Mouse (Mus musculus): ENCODE measurements around the gene Phf21a. TPM values are rescaled to one million over a fixed set of nuclear protein-coding genes. Genes with fewer than 3 reads are reported as not detected.

Gene Phf21a
- 20.6 and 23.8 TPM in 2 replicates for polyA plus RNA-seq (2015; fragmentation: Nextera tagmentation; extraction: Ambion mirVana)

GRCm38 (mm10) chr2:92092817-92093216 is at the start of gene Phf21a:
Gene Phf21a (plus strand): TSS chr2:92093117.
- 60% methylated on average over 2 of the region's 2 CpGs for whole genome bisulfite sequencing
- Histone ChIP-seq H3K9ac (no peak within 1 kb of the TSS), H3K27ac (replicated peaks) (no peak within 1 kb of the TSS), H3K4me2 (no peak within 1 kb of the TSS), H3K36me3 (no peaks in the 10 kb centered on the region), H3K9me3 (no peaks in the 10 kb centered on the region), H3K4me3 (no peak within 1 kb of the TSS), H3K27me3 (replicated peaks) (no peaks in the 10 kb centered on the region), H3K4me1 (no peaks in the 10 kb centered on the region)
- no peak for ATAC-seq (ENCODE audit: extremely low read depth, insufficient number of reproducible peaks, low FRiP score, low TSS enrichment)

GRCm38 (mm10) chr2:92043285-92043684 is 49.6 kb upstream of the Phf21a start:
- no peak for ATAC-seq (ENCODE audit: extremely low read depth, insufficient number of reproducible peaks, low FRiP score, low TSS enrichment)
- WGBS = 82% methylated on average over 12 of the region's 12 CpGs

GRCm38 (mm10) chr2:92047601-92048000 is 45.3 kb upstream of the Phf21a start:
- H3K27me3 ChIP-seq (replicated peaks) = peaks cover 16% of the 10 kb centered on the region; the same call in 1 of the 2 replicates
- no peak for ATAC-seq (ENCODE audit: extremely low read depth, insufficient number of reproducible peaks, low FRiP score, low TSS enrichment)
- H3K4me1 ChIP-seq = peaks cover 20% of the 10 kb centered on the region
- H3K9ac ChIP-seq = no peak overlapping the region
- H3K9me3 ChIP-seq = no peaks in the 10 kb centered on the region
- no peak overlapping the region for H3K27ac ChIP-seq (replicated peaks)
- H3K36me3 ChIP-seq = no peaks in the 10 kb centered on the region
- no peak overlapping the region for H3K4me3 ChIP-seq
- WGBS = 34% methylated on average over 4 of the region's 4 CpGs
- no peak overlapping the region for H3K4me2 ChIP-seq

More at GRCm38 (mm10) chr2:92043285-92043684, 49.6 kb upstream of the Phf21a start:
- peaks cover 8% of the 10 kb centered on the region; the same call in 1 of the 2 replicates for H3K27me3 ChIP-seq (replicated peaks)
- no peaks in the 10 kb centered on the region for H3K36me3 ChIP-seq
- H3K9me3 ChIP-seq = no peaks in the 10 kb centered on the region
- H3K27ac ChIP-seq (replicated peaks) = no peak overlapping the region
- H3K4me3 ChIP-seq = no peak overlapping the region
- H3K4me1 ChIP-seq = peaks cover 23% of the 10 kb centered on the region
- H3K4me2 ChIP-seq = no peak overlapping the region
- no peak overlapping the region for H3K9ac ChIP-seq

GRCm38 (mm10) chr2:92048034-92048690 is 44.8 kb upstream of the Phf21a start:
- H3K9ac ChIP-seq = peak overlapping the region; percentile 50; the same call in 1 of the 2 replicates
- H3K36me3 ChIP-seq = no peaks in the 10 kb centered on the region
- peaks cover 19% of the 10 kb centered on the region; the same call in 1 of the 2 replicates for H3K27me3 ChIP-seq (replicated peaks)
- no peak overlapping the region for H3K4me2 ChIP-seq
- H3K27ac ChIP-seq (replicated peaks) = no peak overlapping the region
- ATAC-seq (ENCODE audit: extremely low read depth, insufficient number of reproducible peaks, low FRiP score, low TSS enrichment) = no peak
- WGBS = 56% methylated on average over 9 of the region's 9 CpGs
- peaks cover 20% of the 10 kb centered on the region for H3K4me1 ChIP-seq
- H3K9me3 ChIP-seq = no peaks in the 10 kb centered on the region
- H3K4me3 ChIP-seq = no peak overlapping the region

GRCm38 (mm10) chr2:92052188-92052587 is 40.7 kb upstream of the Phf21a start:
- H3K9ac ChIP-seq = no peak overlapping the region
- no peak for ATAC-seq (ENCODE audit: extremely low read depth, insufficient number of reproducible peaks, low FRiP score, low TSS enrichment)
- H3K4me1 ChIP-seq = peaks cover 35% of the 10 kb centered on the region
- H3K4me2 ChIP-seq = no peak overlapping the region
- H3K4me3 ChIP-seq = no peak overlapping the region
- H3K9me3 ChIP-seq = no peaks in the 10 kb centered on the region
- no peak overlapping the region for H3K27ac ChIP-seq (replicated peaks)
- 70% methylated on average over 8 of the region's 8 CpGs for WGBS
- peaks cover 37% of the 10 kb centered on the region for H3K27me3 ChIP-seq (replicated peaks)
- no peaks in the 10 kb centered on the region for H3K36me3 ChIP-seq

- WGBS = 32% methylated on average over 2 of the region's 2 CpGs
- no peak overlapping the region for H3K4me2 ChIP-seq
- no peaks in the 10 kb centered on the region for H3K36me3 ChIP-seq
- H3K4me1 ChIP-seq = peaks cover 31% of the 10 kb centered on the region
- H3K9ac ChIP-seq = no peak overlapping the region
- no peak for ATAC-seq (ENCODE audit: extremely low read depth, insufficient number of reproducible peaks, low FRiP score, low TSS enrichment)
- no peaks in the 10 kb centered on the region for H3K9me3 ChIP-seq
- peaks cover 40% of the 10 kb centered on the region for H3K27me3 ChIP-seq (replicated peaks)
- H3K4me3 ChIP-seq = no peak overlapping the region
- no peak overlapping the region for H3K27ac ChIP-seq (replicated peaks)
Observed at GRCm38 (mm10) chr2:92052754-92053153, 40.2 kb upstream of the Phf21a start.

GRCm38 (mm10) chr2:92055101-92055813 is 37.7 kb upstream of the Phf21a start:
- Histone ChIP-seq H3K27ac (replicated peaks) (peak overlapping the region; percentile 84), H3K9me3 (no peaks in the 10 kb centered on the region), H3K9ac (peak overlapping the region; percentile 81), H3K4me3 (peak overlapping the region; percentile 54), H3K4me2 (peak overlapping the region; percentile 89), H3K27me3 (replicated peaks) (peaks cover 54% of the 10 kb centered on the region), H3K4me1 (peaks cover 37% of the 10 kb centered on the region), H3K36me3 (no peaks in the 10 kb centered on the region)
- 4% methylated on average over 38 of the region's 38 CpGs for WGBS
- peak; percentile 70 for ATAC-seq (ENCODE audit: extremely low read depth, insufficient number of reproducible peaks, low FRiP score, low TSS enrichment)

GRCm38 (mm10) chr2:92055831-92056236 is 37.1 kb upstream of the Phf21a start:
- Histone ChIP-seq H3K4me2 (peak overlapping the region; percentile 89), H3K4me1 (peaks cover 37% of the 10 kb centered on the region), H3K27ac (replicated peaks) (peak overlapping the region; percentile 84), H3K9me3 (no peaks in the 10 kb centered on the region), H3K9ac (peak overlapping the region; percentile 81), H3K4me3 (peak overlapping the region; percentile 54), H3K36me3 (no peaks in the 10 kb centered on the region), H3K27me3 (replicated peaks) (peaks cover 59% of the 10 kb centered on the region)
- no peak for ATAC-seq (ENCODE audit: extremely low read depth, insufficient number of reproducible peaks, low FRiP score, low TSS enrichment)
- WGBS = 3% methylated on average over 14 of the region's 14 CpGs

GRCm38 (mm10) chr2:92056760-92057159 is 36.2 kb upstream of the Phf21a start:
- Histone ChIP-seq H3K4me1 (peaks cover 37% of the 10 kb centered on the region), H3K9me3 (no peaks in the 10 kb centered on the region), H3K27me3 (replicated peaks) (peaks cover 60% of the 10 kb centered on the region), H3K9ac (no peak overlapping the region), H3K4me3 (no peak overlapping the region), H3K27ac (replicated peaks) (no peak overlapping the region), H3K36me3 (no peaks in the 10 kb centered on the region), H3K4me2 (no peak overlapping the region)
- 79% methylated on average over 13 of the region's 13 CpGs for WGBS
- no peak for ATAC-seq (ENCODE audit: extremely low read depth, insufficient number of reproducible peaks, low FRiP score, low TSS enrichment)

GRCm38 (mm10) chr2:92058469-92058868 is 34.4 kb upstream of the Phf21a start:
- H3K4me1 ChIP-seq = peaks cover 32% of the 10 kb centered on the region
- peak; percentile 18; the same call in 1 of the 2 replicates for ATAC-seq (ENCODE audit: extremely low read depth, insufficient number of reproducible peaks, low FRiP score, low TSS enrichment)
- H3K4me3 ChIP-seq = peak overlapping the region; percentile 71
- H3K9ac ChIP-seq = peak overlapping the region; percentile 82
- H3K27me3 ChIP-seq (replicated peaks) = peaks cover 61% of the 10 kb centered on the region
- peak overlapping the region; percentile 100 for H3K4me2 ChIP-seq
- no peak overlapping the region for H3K27ac ChIP-seq (replicated peaks)
- H3K36me3 ChIP-seq = no peaks in the 10 kb centered on the region
- under 1% methylated on average over 29 of the region's 29 CpGs for WGBS
- H3K9me3 ChIP-seq = no peaks in the 10 kb centered on the region

- ATAC-seq (ENCODE audit: extremely low read depth, insufficient number of reproducible peaks, low FRiP score, low TSS enrichment) = no peak
- Histone ChIP-seq H3K4me2 (peak overlapping the region; percentile 100), H3K9ac (peak overlapping the region; percentile 82), H3K27me3 (replicated peaks) (peaks cover 58% of the 10 kb centered on the region), H3K9me3 (no peaks in the 10 kb centered on the region), H3K36me3 (no peaks in the 10 kb centered on the region), H3K27ac (replicated peaks) (no peak overlapping the region), H3K4me3 (peak overlapping the region; percentile 71), H3K4me1 (peaks cover 32% of the 10 kb centered on the region)
- 5% methylated on average over 11 of the region's 11 CpGs for WGBS
Observed at GRCm38 (mm10) chr2:92058936-92059335, 34.0 kb upstream of the Phf21a start.
